Mouse (Mus musculus): Measurements from ENCODE around the gene Ptafr.

Gene Ptafr

DNA sequence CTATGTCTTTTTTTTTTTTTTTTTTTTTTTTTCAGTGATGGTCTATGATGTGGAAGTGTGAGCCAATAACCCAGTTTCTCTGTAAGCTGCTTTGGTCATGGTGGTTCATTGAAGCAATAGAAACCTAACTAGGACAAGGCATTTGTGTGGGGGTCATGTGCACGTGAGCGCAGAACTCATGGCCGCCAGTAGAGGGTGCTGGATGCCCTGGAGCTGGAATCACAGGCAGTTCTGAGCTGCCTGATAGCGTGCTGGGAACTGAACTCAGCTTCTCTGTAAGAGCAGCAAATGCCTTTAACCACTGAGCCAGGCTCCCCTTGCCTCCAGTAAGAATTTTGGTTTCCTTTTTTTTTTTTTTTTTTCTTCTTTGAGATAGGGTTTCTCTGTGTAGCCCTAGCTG is 56.3 kb downstream of the Ptafr start:
- no peak for DNase-seq

DNA sequence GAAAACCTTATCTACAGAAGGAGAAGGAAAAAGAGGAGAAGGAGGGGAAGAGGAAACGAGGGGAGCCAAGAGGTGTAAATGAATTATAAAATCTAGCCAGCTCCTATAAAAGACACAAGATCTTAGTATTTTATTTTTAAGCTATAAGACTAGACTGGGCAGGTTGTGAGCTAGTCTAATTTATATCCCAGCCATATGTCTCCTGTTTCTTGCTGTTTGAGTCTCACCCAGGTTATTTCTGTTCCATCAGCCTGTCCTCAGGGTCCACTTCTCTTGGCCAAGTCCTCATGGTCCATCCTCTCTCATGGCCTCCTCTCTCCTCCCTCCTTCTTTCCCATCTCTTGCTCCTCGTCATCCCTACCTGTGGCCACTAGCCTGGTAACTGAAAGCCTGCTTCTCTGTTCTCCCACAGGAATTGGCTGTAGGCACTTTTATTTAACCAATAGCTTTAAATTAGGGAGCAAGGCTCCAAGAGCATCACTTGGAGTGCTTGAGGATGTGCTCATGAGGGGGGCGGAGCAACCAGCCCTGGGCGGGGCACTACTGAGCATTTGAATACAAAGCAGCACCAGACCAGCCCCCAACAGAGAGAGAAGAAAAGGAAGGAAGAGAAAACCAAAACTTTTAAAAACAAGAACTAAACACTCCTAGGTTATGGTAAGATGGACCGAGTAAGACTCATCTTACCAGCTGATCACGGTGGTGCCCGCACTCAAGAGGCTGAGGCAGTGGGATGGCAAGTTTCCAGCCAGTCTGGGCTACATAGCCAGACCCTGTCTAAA is 57.6 kb downstream of the Ptafr start:
- DNase-seq, result no peak

DNA sequence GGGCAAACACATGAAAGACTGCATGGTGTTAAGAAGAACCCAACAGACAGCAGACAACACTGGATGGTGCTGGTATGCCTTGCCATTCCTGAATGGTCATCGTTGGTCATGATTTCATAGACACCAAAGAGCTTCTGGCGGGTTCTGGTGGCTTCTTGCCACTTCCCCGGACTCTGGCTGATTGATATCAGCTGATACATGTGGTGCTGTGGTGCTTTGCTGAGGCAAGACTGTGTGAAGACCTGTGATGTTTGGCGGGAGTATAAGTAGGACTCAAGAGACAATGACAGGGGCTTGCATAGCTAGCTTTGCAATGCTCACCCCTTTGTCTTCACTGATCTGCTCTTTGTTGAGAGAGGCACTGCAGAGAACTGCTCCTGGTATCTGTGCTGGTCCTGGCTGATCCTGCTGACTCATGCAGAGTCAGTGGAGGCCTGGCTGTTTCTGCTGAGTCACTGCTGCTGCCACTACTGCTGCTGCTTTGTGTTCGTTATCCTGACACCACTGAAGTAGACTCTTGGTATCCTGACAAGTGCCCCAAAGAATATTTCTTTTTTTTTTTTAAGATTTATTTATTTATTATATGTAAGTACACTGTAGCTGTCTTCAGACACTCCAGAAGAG is 60.3 kb downstream of the Ptafr start:
- DNase-seq, result no peak

DNA sequence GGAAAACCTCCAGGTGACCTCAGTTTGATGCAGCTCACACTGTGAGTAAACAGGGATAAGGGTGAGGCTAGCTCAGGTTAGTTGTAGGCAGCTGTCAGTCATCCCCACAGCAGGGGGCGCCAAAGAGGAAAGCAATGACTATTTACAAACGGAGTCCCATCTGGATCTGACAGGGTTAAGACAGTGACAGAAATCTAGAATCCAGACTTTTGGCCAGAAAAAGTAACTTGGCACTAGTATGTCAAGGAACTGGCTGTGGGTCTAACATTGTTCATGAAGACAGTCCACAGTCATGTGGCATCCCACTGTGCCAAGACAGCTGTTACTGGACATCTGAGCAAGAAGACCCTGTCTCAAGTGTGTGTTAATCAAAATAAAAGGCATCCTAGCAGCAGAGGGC is 65.0 kb downstream of the Ptafr start:
- DNase-seq, result no peak

Data from cerebellum, adult 11 months (tissue).